Mouse (Mus musculus) cerebellum, adult 8-10 months (tissue): ENCODE results near the gene Vpreb1.

ENCODE experiments used
- DNase-seq: peaks from one replicate; pipeline ENCODE4 v3.0.0; 2022

The Vpreb1 gene

GRCm38 (mm10) chr16:16854836-16855235 is 15.8 kb downstream of the Vpreb1 start:
- DNase-seq, result no peak

- no peak for DNase-seq
Observed at GRCm38 (mm10) chr16:16852411-16852810, 18.2 kb downstream of the Vpreb1 start.

DNA sequence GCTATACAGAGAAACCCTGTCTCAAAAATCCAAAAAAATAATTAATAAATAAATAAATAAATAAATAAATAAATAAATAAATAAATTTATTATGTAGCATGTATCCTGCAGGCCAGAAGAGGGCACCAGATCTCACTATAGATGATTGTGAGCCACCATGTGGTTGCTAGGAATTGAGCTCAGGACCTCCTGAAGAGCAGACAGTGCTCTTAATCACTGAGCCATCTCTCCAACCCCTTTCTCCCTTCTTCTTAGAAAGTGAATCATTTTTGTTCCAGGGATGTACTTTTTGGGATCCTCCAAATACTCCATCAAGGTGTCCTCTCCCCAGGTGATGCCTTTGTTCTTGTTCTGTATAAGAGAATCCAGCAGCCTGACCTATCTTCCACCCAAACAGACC is 21.4 kb downstream of the Vpreb1 start:
- DNase-seq, result no peak

- DNase-seq, result no peak
Observed at GRCm38 (mm10) chr16:16829671-16830070, 41.0 kb downstream of the Vpreb1 start.

DNA sequence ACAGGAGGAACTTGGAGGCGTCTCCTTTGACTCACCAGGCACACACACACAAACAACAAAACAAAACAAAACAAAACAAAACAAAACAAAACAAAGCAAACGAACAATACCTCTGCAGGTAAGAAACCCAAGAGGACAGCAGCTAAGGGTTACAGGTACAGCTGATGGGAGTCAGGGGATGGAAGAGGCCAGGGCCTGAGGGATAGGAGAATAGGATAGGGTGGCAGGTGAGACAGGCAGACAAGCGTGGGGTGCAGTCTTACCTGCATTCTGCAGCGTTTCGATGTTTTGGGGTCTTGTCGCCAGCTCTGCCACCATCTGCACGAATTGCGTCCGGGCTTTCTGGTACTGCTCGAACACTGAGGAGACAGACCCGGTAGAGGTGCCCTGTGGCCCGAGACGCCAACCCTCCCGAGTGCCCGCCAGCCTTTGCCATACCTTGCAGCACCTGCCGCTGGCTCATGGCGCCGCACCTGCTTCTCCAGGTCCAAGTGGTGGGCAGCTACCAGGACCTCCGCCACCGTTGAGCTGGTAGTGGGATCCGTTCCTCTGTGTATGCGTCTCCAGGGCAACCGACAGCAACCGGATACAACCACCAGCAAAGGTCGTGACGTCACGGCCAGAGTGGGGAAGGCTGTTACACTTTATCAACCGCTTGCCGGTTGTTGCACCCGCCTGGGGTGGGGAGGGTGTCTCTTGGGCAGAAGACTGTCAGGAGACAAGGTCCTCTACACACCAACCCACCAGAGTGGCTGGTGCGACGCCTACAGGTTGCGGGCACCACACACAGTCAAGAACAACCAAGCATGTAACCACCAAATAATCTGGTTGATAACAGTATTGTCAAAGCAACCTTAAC is 41.7 kb downstream of the Vpreb1 start, which contains the start of gene Spag6l:
Spag6l (minus strand) TSS at position 700 of the 859 bp plus-strand sequence.
- DNase-seq, result no peak

- no peak for DNase-seq
Observed at GRCm38 (mm10) chr16:16826223-16826622, 44.4 kb downstream of the Vpreb1 start.

GRCm38 (mm10) chr16:16825476-16825875 is 45.2 kb downstream of the Vpreb1 start:
- DNase-seq, result no peak
